Mouse (Mus musculus) thymus, adult 2 months (tissue): ENCODE data around the gene Gm20696.

Experiments used
- CTCF ChIP-seq: fragments of 200-500 bp; IDR thresholded peaks from 2 replicates; pipeline ENCODE4 v1.5.1; 2012; ENCODE audit warnings: mild to moderate bottlenecking, control low read depth, low read length, moderate library complexity, borderline replicate concordance; ENCODE audit not compliant: control insufficient read depth, poor library complexity, insufficient read depth; ENCODE audit errors: extremely low read depth
- POLR2A ChIP-seq: fragments of 200-500 bp; IDR thresholded peaks from 2 replicates; pipeline ENCODE4 v1.6.1; 2012; ENCODE audit warnings: mild to moderate bottlenecking, low read length, control low read depth, moderate library complexity; ENCODE audit not compliant: control insufficient read depth, poor library complexity, insufficient read depth; ENCODE audit errors: extremely low read depth

DNA sequence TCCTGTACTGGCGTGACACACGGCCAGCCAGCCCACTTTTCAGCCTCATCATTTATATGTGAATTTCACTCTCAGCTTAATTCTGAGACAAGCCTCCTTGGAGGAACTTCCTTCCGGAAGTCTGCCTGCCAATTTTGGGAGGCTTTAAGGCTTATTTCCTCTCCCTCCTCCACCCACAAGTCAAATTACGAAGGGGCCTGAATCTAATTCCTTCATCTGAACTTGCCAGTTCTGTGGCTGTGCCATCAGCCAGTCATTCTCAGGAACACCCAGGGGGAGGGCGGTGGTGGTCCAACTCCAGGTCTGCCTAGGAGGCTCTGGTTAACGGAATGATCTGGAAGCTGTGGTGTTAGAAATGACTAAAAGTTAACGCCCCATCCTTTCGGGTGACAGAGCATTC, 65.7 kb downstream of the Gm20696 start:
- TF ChIP-seq CTCF (no peak), POLR2A (no peak)
